Mouse (Mus musculus) T-helper 17 cell (primary cell): ENCODE results near the gene Plekhg6.

Experiments
- in situ Hi-C, 2 experiments: fragments of 300-600 bp; cut with MboI, MseI; formaldehyde crosslinking; loops; 1 replicate in 1 of 2; 2 replicates in 1 of 2; pipeline ENCODE4 v1.15.1; 2025; ENCODE audit warnings: high pct_unique_total_duplicates in 2 of 2

Gene Plekhg6

GRCm38 (mm10) chr6:125389853-125390252, 9.3 kb upstream of the Plekhg6 start:
- in situ Hi-C loops = no loop called here

GRCm38 (mm10) chr6:125386080-125386479, 5.5 kb upstream of the Plekhg6 start:
- in situ Hi-C loops = no loop called here

GRCm38 (mm10) chr6:125385066-125385974, 4.7 kb upstream of the Plekhg6 start:
- in situ Hi-C loops = no loop called here

- in situ Hi-C loops = no loop called here
Measured at GRCm38 (mm10) chr6:125382024-125382423, 1.4 kb upstream of the Plekhg6 start.

- in situ Hi-C loops = loop anchor here in 1 of 2 experiments (10.0 kb wide), 1 partner anchor 1455 kb away; no protein-coding TSS in a partner anchor
Measured at GRCm38 (mm10) chr6:125379781-125380180, 812 bp downstream of the Plekhg6 start.

GRCm38 (mm10) chr6:125378621-125379020, 2.0 kb downstream of the Plekhg6 start:
- in situ Hi-C loops = loop anchor here in 1 of 2 experiments (10.0 kb wide), 1 partner anchor 1456 kb away; no protein-coding TSS in a partner anchor

GRCm38 (mm10) chr6:125377582-125378451, 2.8 kb downstream of the Plekhg6 start:
- in situ Hi-C loops = loop anchor here in 1 of 2 experiments (10.0 kb wide), 1 partner anchor 1457 kb away; no protein-coding TSS in a partner anchor

GRCm38 (mm10) chr6:125377042-125377441, 3.6 kb downstream of the Plekhg6 start:
- in situ Hi-C loops = loop anchor here in 1 of 2 experiments (10.0 kb wide), 1 partner anchor 1458 kb away; no protein-coding TSS in a partner anchor

- in situ Hi-C loops = loop anchor here in 1 of 2 experiments (5.0 kb wide), 1 partner anchor 51 kb away; no protein-coding TSS in a partner anchor
Measured at GRCm38 (mm10) chr6:125367758-125368371, 12.7 kb downstream of the Plekhg6 start.

- in situ Hi-C loops = loop anchor here in 1 of 2 experiments (5.0 kb wide), 1 partner anchor 49 kb away; no protein-coding TSS in a partner anchor
Measured at GRCm38 (mm10) chr6:125366133-125366532, 14.5 kb downstream of the Plekhg6 start.

- in situ Hi-C loops = loop anchor here in 1 of 2 experiments (5.0 kb wide), 1 partner anchor 48 kb away; no protein-coding TSS in a partner anchor
Measured at GRCm38 (mm10) chr6:125365522-125365921, 15.1 kb downstream of the Plekhg6 start.

GRCm38 (mm10) chr6:125364448-125364847, 16.1 kb downstream of the Plekhg6 start:
- in situ Hi-C loops = no loop called here

- in situ Hi-C loops = no loop called here
Measured at GRCm38 (mm10) chr6:125363451-125364242, 16.9 kb downstream of the Plekhg6 start.

GRCm38 (mm10) chr6:125363021-125363420, 17.6 kb downstream of the Plekhg6 start:
- in situ Hi-C loops = no loop called here

GRCm38 (mm10) chr6:125361467-125362291, 18.9 kb downstream of the Plekhg6 start:
- in situ Hi-C loops = no loop called here

- in situ Hi-C loops = no loop called here
Measured at GRCm38 (mm10) chr6:125360846-125361245, 19.7 kb downstream of the Plekhg6 start.

GRCm38 (mm10) chr6:125359999-125360398, 20.6 kb downstream of the Plekhg6 start:
- in situ Hi-C loops = no loop called here

GRCm38 (mm10) chr6:125357334-125357733, 23.3 kb downstream of the Plekhg6 start:
- in situ Hi-C loops = no loop called here

- in situ Hi-C loops = no loop called here
Measured at GRCm38 (mm10) chr6:125356264-125356663, 24.3 kb downstream of the Plekhg6 start.
